Mouse (Mus musculus) thymus, adult 2 months (tissue): Measurements from ENCODE around the gene Ddx46. TPM values are rescaled to one million over a fixed set of nuclear protein-coding genes. Genes with fewer than 3 reads are reported as not detected.

Experiments
- DNase-seq: peaks from one replicate; pipeline ENCODE4 v3.0.0; 2021
- H3K27ac ChIP-seq: fragments of 200-500 bp; 2 replicates; pipeline ENCODE4 v1.5.1; 2012; ENCODE audit warnings: low read length, control low read depth; ENCODE audit not compliant: control insufficient read depth, insufficient read depth
- H3K27me3 ChIP-seq: fragments of 200-500 bp; 2 replicates; pipeline ENCODE4 v1.6.1; 2012; ENCODE audit warnings: mild to moderate bottlenecking, low read length, moderate library complexity, mixed read lengths; ENCODE audit not compliant: control insufficient read depth, insufficient read depth
- H3K36me3 ChIP-seq: fragments of 200-500 bp; 2 replicates; pipeline ENCODE4 v1.6.1; 2012; ENCODE audit warnings: mild to moderate bottlenecking, low read length, moderate library complexity; ENCODE audit not compliant: control insufficient read depth, insufficient read depth
- H3K4me1 ChIP-seq: fragments of 200-500 bp; replicated peaks from 2 replicates; pipeline ENCODE4 v1.6.1; 2012; ENCODE audit warnings: low read length; ENCODE audit not compliant: control insufficient read depth, insufficient read depth
- H3K4me3 ChIP-seq: fragments of 200-500 bp; 2 replicates; pipeline ENCODE4 v1.5.1; 2012; ENCODE audit warnings: mild to moderate bottlenecking, low read length, control low read depth, moderate library complexity; ENCODE audit not compliant: control insufficient read depth, insufficient read depth
- CTCF ChIP-seq: fragments of 200-500 bp; IDR thresholded peaks from 2 replicates; pipeline ENCODE4 v1.5.1; 2012; ENCODE audit warnings: mild to moderate bottlenecking, control low read depth, low read length, moderate library complexity, borderline replicate concordance; ENCODE audit not compliant: control insufficient read depth, poor library complexity, insufficient read depth; ENCODE audit errors: extremely low read depth
- POLR2A ChIP-seq: fragments of 200-500 bp; IDR thresholded peaks from 2 replicates; pipeline ENCODE4 v1.6.1; 2012; ENCODE audit warnings: mild to moderate bottlenecking, low read length, control low read depth, moderate library complexity; ENCODE audit not compliant: control insufficient read depth, poor library complexity, insufficient read depth; ENCODE audit errors: extremely low read depth
- WGBS: fragments of 180-500 bp; shearing (Covaris S2); methylation state at CpG from one replicate; pipeline ENCODE4 v1.1.7; 2018; 5-methylcytosine and 5-hydroxymethylcytosine counted together
- polyA plus RNA-seq: library from polyadenylated mRNA; depleted of rRNA; stranded (reverse); fragments of >200 nt; gene quantifications from 2 replicates; pipeline ENCODE4 v1.2.3, GENCODE M21; 2012

The Ddx46 gene
- polyA plus RNA-seq, 1 experiment = 29.5 TPM

GRCm38 (mm10) chr13:55668550-55668949, 33.7 kb downstream of the Ddx46 start:
- TF ChIP-seq CTCF = peak; percentile 71; the same call in 1 of the 2 replicates
- no peak for TF ChIP-seq POLR2A
- no peaks in the 10 kb centered on the region for H3K27me3 ChIP-seq
- no peak overlapping the region for H3K4me3 ChIP-seq
- 94% methylated on average over 6 of the region's 6 CpGs for WGBS
- H3K4me1 ChIP-seq = no peaks in the 10 kb centered on the region
- peaks cover 79% of the 10 kb centered on the region for H3K36me3 ChIP-seq
- H3K27ac ChIP-seq = no peak overlapping the region
- peak; percentile 57 for DNase-seq

- Histone ChIP-seq H3K36me3 (peaks cover 73% of the 10 kb centered on the region), H3K4me3 (no peak overlapping the region), H3K27me3 (no peaks in the 10 kb centered on the region), H3K27ac (peak overlapping the region; percentile 59; the same call in 1 of the 2 replicates), H3K4me1 (no peaks in the 10 kb centered on the region)
- TF ChIP-seq POLR2A (no peak), CTCF (no peak)
- WGBS = 91% methylated on average over 6 of the region's 6 CpGs
- DNase-seq = no peak
Observed at GRCm38 (mm10) chr13:55672711-55673110, 37.9 kb downstream of the Ddx46 start.

GRCm38 (mm10) chr13:55677364-55677763, 42.5 kb downstream of the Ddx46 start:
- DNase-seq = no peak
- Histone ChIP-seq H3K4me3 (no peak overlapping the region), H3K27me3 (no peaks in the 10 kb centered on the region), H3K4me1 (no peaks in the 10 kb centered on the region), H3K27ac (no peak overlapping the region), H3K36me3 (peaks cover 60% of the 10 kb centered on the region)
- no peak for TF ChIP-seq POLR2A
- no peak for TF ChIP-seq CTCF
- 64% methylated on average over 8 of the region's 8 CpGs for WGBS

GRCm38 (mm10) chr13:55682201-55682600, 47.4 kb downstream of the Ddx46 start:
- H3K27me3 ChIP-seq = no peaks in the 10 kb centered on the region
- WGBS = 96% methylated on average over 9 of the region's 9 CpGs

GRCm38 (mm10) chr13:55683581-55683980, 48.8 kb downstream of the Ddx46 start:
- Histone ChIP-seq H3K27ac (no peak overlapping the region), H3K36me3 (peaks cover 19% of the 10 kb centered on the region; the same call in 1 of the 2 replicates), H3K4me1 (no peaks in the 10 kb centered on the region), H3K27me3 (no peaks in the 10 kb centered on the region), H3K4me3 (no peak overlapping the region)
- no peak for DNase-seq
- no peak for TF ChIP-seq CTCF
- no peak for TF ChIP-seq POLR2A
- 99% methylated on average over 3 of the region's 3 CpGs for WGBS

More at GRCm38 (mm10) chr13:55682201-55682600, 47.4 kb downstream of the Ddx46 start:
- Histone ChIP-seq H3K4me3 (no peak overlapping the region), H3K27ac (no peak overlapping the region), H3K4me1 (no peaks in the 10 kb centered on the region), H3K36me3 (peaks cover 32% of the 10 kb centered on the region)
- TF ChIP-seq POLR2A (no peak), CTCF (no peak)
- DNase-seq = no peak

GRCm38 (mm10) chr13:55686107-55686633, 51.3 kb downstream of the Ddx46 start:
- no peak for DNase-seq
- Histone ChIP-seq H3K4me1 (no peaks in the 10 kb centered on the region), H3K4me3 (no peak overlapping the region), H3K27me3 (no peaks in the 10 kb centered on the region), H3K27ac (no peak overlapping the region), H3K36me3 (0 out of 2 replicates have a peak, but pooled peaks cover 5% of the 10 kb centered on the region)
- TF ChIP-seq CTCF (no peak), POLR2A (no peak)
- 81% methylated on average over 9 of the region's 9 CpGs for WGBS
